Mouse (Mus musculus) erythroblast, embryonic 14.5 days (primary cell): ENCODE measurements around the gene Rbks.

Source experiments
- GATA1 ChIP-seq: IDR thresholded peaks from 2 replicates; pipeline ENCODE4 v1.6.1; 2012; ENCODE audit warnings: low read length, inconsistent platforms, mixed read lengths
- TAL1 ChIP-seq: IDR thresholded peaks from 3 replicates; pipeline ENCODE4 v1.6.1; 2012; ENCODE audit warnings: low read length, inconsistent platforms, mixed read lengths

GRCm38 (mm10) chr5:31598579-31598978 lies 98.8 kb downstream of the Rbks start:
- no peak for TF ChIP-seq TAL1
- TF ChIP-seq GATA1: no peak
